Mouse (Mus musculus): ENCODE data around the gene Lpcat2b.

- no peak for TF ChIP-seq POLR2A (IDR thresholded peaks at IDR 0.05; ENCODE audit: insufficient read length, low read depth)
- no peak for TF ChIP-seq MYOG (IDR thresholded peaks at IDR 0.05; ENCODE audit: control insufficient read depth in 1 of 3, insufficient read depth in 1 of 3, insufficient read length in 2 of 3, low read depth in 2 of 3)
- TF ChIP-seq POLR2AphosphoS2 (IDR thresholded peaks at IDR 0.05; ENCODE audit: insufficient read length, low read depth): no peak
- no peak for TF ChIP-seq TCF12 (IDR thresholded peaks at IDR 0.05; ENCODE audit: insufficient read depth, poor library complexity, severe bottlenecking)
- TF ChIP-seq E2F4 (IDR thresholded peaks at IDR 0.05; ENCODE audit: insufficient read depth): no peak
- no peak for TF ChIP-seq USF1 (IDR thresholded peaks at IDR 0.05; ENCODE audit: low read depth)
- TF ChIP-seq REST (IDR thresholded peaks at IDR 0.05; ENCODE audit: insufficient read depth, insufficient read length): no peak
- no peak for TF ChIP-seq MYOD1 (IDR thresholded peaks at IDR 0.05; ENCODE audit: control insufficient read depth in 1 of 3, insufficient read length in 2 of 3, low read depth in 2 of 3)
- TF ChIP-seq MAX (IDR thresholded peaks at IDR 0.05; ENCODE audit: low read depth): no peak
Observed at GRCm38 (mm10) chr5:107403011-107403946, 28.1 kb upstream of the Lpcat2b start.
